Mouse (Mus musculus): ENCODE data around the gene Ccdc83.

Gene Ccdc83

DNA sequence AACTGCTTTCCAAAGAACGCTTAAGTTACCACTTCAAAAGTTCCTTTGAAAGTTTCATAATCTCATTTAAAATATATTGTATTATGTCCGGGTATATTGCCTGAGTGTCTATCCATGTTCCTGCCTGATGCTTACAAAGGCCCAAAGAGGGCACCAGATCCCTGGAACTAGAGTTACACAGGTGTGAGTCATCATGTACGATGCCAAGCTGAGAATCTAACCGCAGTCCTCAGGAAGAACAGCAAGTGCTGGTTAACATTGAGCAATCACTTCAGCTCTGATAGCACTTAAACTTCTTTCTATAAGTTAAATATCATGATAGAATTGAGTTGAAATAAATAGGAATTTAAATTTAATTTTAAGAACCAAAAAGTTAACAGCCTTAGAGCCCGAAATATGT, 65.3 kb downstream of the Ccdc83 start:
- in situ Hi-C loops (cut with MboI; ENCODE audit: low pct_unique_long_range_greater_than_20kb in 1 of 2, low sequenced_read_pairs in 2 of 2, unreplicated experiment in 1 of 2), result no loop called here

DNA sequence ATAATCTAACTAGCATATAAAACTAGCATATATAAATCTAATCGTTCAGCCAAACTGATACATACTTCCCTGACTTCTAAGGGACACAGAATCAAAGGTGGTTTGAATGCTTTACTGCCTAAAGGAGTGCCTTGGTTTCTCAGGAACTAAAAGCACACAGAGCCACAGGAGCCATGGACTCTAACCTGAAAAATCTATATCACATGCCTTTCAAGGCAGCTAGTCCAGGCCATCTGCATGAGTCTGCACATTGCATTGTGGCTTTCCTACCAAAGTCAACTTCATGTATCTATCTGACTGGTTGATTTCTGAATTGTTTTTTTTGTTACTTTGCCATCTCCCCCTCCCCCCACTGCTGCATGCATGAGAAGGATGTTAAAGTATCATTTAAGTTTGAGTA, 84.9 kb downstream of the Ccdc83 start:
- in situ Hi-C loops (cut with MboI; ENCODE audit: low pct_unique_long_range_greater_than_20kb in 1 of 2, low sequenced_read_pairs in 2 of 2, unreplicated experiment in 1 of 2), result no loop called here

DNA sequence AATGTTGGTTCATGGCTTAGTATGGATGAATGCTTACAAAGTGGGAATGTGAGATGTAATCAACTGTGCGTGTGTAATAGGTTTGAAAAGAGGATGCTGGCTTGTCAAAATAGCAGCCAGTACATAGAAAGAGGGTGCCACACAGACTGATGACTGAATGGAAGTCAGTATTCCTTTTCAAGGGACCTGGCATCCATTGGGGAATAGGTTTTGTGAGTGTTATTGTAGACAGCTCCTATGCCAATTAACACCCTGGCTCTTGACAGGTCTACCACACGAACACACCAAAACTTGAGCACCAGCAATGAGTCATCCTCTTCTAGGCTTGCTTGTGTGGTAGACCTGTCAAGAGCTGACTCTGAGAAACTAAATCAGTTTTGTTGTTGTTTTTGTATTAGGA, 90.0 kb downstream of the Ccdc83 start:
- in situ Hi-C loops (cut with MboI; ENCODE audit: low pct_unique_long_range_greater_than_20kb in 1 of 2, low sequenced_read_pairs in 2 of 2, unreplicated experiment in 1 of 2), result no loop called here

Measured in mouse embryonic stem cell (cell line).